Mouse (Mus musculus) heart, adult 2 months (tissue): ENCODE results near the gene Vipr1.

Source experiments
- CTCF ChIP-seq: fragments of 200-600 bp; IDR thresholded peaks from 2 replicates; pipeline ENCODE4 v1.8.1; 2022; ENCODE audit warnings: antibody characterized with exemption, mild to moderate bottlenecking, moderate library complexity
- POLR2A ChIP-seq: fragments of 200-500 bp; IDR thresholded peaks from 2 replicates; pipeline ENCODE4 v1.6.1; 2011; ENCODE audit warnings: mild to moderate bottlenecking, low read depth, low read length, control low read depth; ENCODE audit not compliant: insufficient read depth

DNA sequence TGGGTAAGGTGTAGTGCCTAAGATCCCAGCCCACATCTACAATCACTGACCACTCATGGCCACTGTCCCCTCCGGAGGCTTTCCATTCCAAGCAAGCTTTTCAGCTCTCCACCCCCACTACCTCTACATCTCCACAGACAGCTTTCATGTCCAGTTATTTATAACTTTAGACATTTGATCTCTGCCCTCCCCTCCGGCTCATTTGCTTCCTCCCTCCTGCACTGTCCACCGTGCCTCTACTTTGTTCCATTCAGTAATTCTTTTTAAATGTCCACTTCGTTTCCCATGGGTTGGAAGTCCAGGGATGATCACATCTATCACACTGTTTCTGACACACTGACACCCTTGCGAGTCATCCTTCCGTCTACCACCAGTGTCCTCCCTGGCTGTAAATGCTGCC, 65.3 kb downstream of the Vipr1 start:
- no peak for TF ChIP-seq CTCF
- TF ChIP-seq POLR2A: no peak
